Mouse (Mus musculus): Measurements from ENCODE around the gene Kcnmb2.

DNA sequence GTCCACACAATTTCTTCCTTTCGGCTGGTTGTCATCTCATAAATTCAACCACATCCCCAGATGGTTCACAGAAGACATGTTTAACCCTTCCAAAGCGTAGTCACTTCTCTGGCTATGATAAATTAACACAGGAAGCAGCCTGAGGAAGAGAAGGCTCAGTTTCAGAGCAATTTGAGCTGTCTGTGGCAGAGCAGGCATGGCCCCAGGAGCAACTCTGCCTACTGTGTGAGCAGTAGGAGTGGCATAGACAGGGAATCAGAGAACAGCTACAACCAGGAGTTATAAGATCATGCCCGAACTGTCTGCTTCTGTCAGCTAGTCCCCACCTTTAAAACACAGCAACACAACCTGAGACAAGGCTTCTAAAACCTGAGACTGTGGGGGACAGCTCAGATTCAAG is 219.4 kb downstream of the Kcnmb2 start:
- TF ChIP-seq MXI1 (IDR thresholded peaks at IDR 0.05; ENCODE audit: low read depth, low read length) (no peak), SIN3A (IDR thresholded peaks at IDR 0.05; ENCODE audit: low read length) (no peak), E2F4 (IDR thresholded peaks at IDR 0.05; ENCODE audit: insufficient replicate concordance, low read depth, low read length) (no peak), CTCF (conservative IDR thresholded peaks at IDR 0.05 in 1 of 2, IDR thresholded peaks at IDR 0.05 in 1 of 2; ENCODE audit: low read depth in 2 of 2, low read length in 2 of 2) (no peak), USF1 (IDR thresholded peaks at IDR 0.05; ENCODE audit: low read depth, low read length) (no peak), MAX (IDR thresholded peaks at IDR 0.05; ENCODE audit: low read length) (no peak), MAZ (IDR thresholded peaks at IDR 0.05; ENCODE audit: low read depth, low read length) (no peak), IRF4 (IDR thresholded peaks at IDR 0.05; ENCODE audit: low read depth, low read length) (no peak), ZNF384 (IDR thresholded peaks at IDR 0.05; ENCODE audit: low read depth, low read length) (no peak), HCFC1 (IDR thresholded peaks at IDR 0.05; ENCODE audit: low read depth, low read length) (no peak), NELFE (IDR thresholded peaks at IDR 0.05; ENCODE audit: low read depth, low read length) (no peak), CHD1 (IDR thresholded peaks at IDR 0.05; ENCODE audit: low read depth, low read length) (no peak), CHD2 (IDR thresholded peaks at IDR 0.05; ENCODE audit: low read length) (no peak), MEF2A (IDR thresholded peaks at IDR 0.05; ENCODE audit: borderline replicate concordance, low read depth, low read length) (no peak)
